Mouse (Mus musculus) stomach, embryonic 14.5 days (tissue): Measurements from ENCODE around the gene Kank2. TPM values are rescaled to one million over a fixed set of nuclear protein-coding genes. Genes with fewer than 3 reads are reported as not detected.

Experiments
- ATAC-seq: fragments of 200-750 bp; cut with Nextera tagmentation; 2 replicates; pipeline ENCODE4 v1.8.0; 2017; ENCODE audit warnings: low read depth, moderate TSS enrichment; ENCODE audit not compliant: insufficient number of reproducible peaks, insufficient read depth, low FRiP score
- H3K27ac ChIP-seq: fragments of 300-500 bp; sonication (generic); 2 replicates; pipeline ENCODE4 v1.5.1; 2014; ENCODE audit warnings: mild to moderate bottlenecking, low read length, moderate library complexity, mixed read lengths
- H3K27me3 ChIP-seq: fragments of 300-500 bp; sonication (generic); 2 replicates; pipeline ENCODE4 v1.6.1; 2014; ENCODE audit warnings: low read length, control low read depth, mixed read lengths; ENCODE audit not compliant: control insufficient read depth, insufficient read depth
- H3K36me3 ChIP-seq: fragments of 300-500 bp; sonication (generic); 2 replicates; pipeline ENCODE4 v1.6.1; 2014; ENCODE audit warnings: mild to moderate bottlenecking, control low read depth, low read length, moderate library complexity, mixed read lengths; ENCODE audit not compliant: control insufficient read depth, insufficient read depth
- H3K4me1 ChIP-seq: fragments of 300-500 bp; sonication (generic); 2 replicates; pipeline ENCODE4 v1.6.1; 2014; ENCODE audit warnings: low read length, control low read depth, mixed read lengths; ENCODE audit not compliant: control insufficient read depth, insufficient read depth
- H3K4me2 ChIP-seq: fragments of 300-500 bp; sonication (generic); replicated peaks from 2 replicates; pipeline ENCODE4 v1.6.1; 2014; ENCODE audit warnings: low read depth, low read length, control low read depth
- H3K4me3 ChIP-seq: fragments of 300-500 bp; sonication (generic); 2 replicates; pipeline ENCODE4 v1.5.1; 2014; ENCODE audit warnings: low read depth, low read length, control low read depth
- H3K9ac ChIP-seq: fragments of 300-500 bp; sonication (generic); replicated peaks from 2 replicates; pipeline ENCODE4 v1.6.1; 2014; ENCODE audit warnings: low read depth, mild to moderate bottlenecking, control low read depth, low read length, moderate library complexity, mixed read lengths
- H3K9me3 ChIP-seq: fragments of 300-500 bp; sonication (generic); 2 replicates; pipeline ENCODE4 v1.6.1; 2016; ENCODE audit warnings: low read depth, low read length, control low read depth; ENCODE audit not compliant: control insufficient read depth
- WGBS: fragments of 180-500 bp; shearing (Covaris S2); extraction: QIAGEN DNeasy Blood & Tissue Kit; methylation state at CpG from one replicate; pipeline ENCODE4 v1.1.7; 2014; 5-methylcytosine and 5-hydroxymethylcytosine counted together
- polyA plus RNA-seq: library from polyadenylated mRNA; unstranded; fragments of >200 nt; fragmentation: Nextera tagmentation; extraction: Ambion mirVana; gene quantifications from 2 replicates; pipeline ENCODE4 v1.2.1, GENCODE M21; 2014

Gene Kank2
- polyA plus RNA-seq = 10.3 and 10.4 TPM in 2 replicates

DNA sequence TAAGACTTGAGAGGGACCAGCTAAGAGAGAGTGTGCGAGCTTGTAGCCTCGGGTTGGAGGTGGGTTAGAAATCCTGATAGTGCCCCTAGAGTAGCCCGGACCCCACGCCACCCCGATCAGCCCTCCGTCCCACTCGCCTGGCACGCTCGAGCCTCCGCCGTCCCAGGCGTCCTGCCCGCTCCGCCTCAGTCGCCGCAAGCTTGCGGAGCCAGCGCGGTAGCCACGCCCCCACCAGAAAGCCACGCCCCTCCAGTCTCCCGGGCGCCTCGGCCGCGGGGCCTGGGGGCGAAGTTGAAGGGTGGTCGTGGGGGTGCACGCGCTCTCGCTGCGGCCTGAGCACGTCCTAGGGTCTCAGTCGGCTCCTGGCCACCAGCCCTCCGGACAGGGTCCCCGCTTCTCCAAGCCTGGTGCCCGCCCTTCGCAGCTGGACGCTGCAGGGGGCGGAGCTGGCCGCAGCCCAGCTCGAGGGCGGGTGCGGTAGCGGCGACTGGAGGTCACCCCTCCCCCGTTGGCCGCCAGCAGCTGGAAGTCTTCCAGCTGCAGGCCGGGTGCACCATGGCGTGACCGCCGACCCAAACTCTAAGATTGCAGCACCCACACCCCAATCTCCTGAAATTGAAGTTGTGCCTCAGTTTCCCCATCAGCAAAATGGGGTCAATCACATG lies at the start of gene Kank2:
Gene Kank2 (minus strand): TSS at position 400 of the 665 bp plus-strand sequence.
- H3K4me2 ChIP-seq = peak within 1 kb of the TSS; percentile 57
- peak within 1 kb of the TSS; percentile 58 for H3K4me3 ChIP-seq
- H3K27me3 ChIP-seq = no peaks in the 10 kb centered on the region
- peaks cover 25% of the 10 kb centered on the region for H3K4me1 ChIP-seq
- WGBS = under 1% methylated on average over 52 of the region's 52 CpGs
- peak; percentile 82 for ATAC-seq
- peak within 1 kb of the TSS; percentile 91 for H3K27ac ChIP-seq
- peak within 1 kb of the TSS; percentile 68 for H3K9ac ChIP-seq
- H3K36me3 ChIP-seq = peaks cover 36% of the 10 kb centered on the region
- no peaks in the 10 kb centered on the region for H3K9me3 ChIP-seq

DNA sequence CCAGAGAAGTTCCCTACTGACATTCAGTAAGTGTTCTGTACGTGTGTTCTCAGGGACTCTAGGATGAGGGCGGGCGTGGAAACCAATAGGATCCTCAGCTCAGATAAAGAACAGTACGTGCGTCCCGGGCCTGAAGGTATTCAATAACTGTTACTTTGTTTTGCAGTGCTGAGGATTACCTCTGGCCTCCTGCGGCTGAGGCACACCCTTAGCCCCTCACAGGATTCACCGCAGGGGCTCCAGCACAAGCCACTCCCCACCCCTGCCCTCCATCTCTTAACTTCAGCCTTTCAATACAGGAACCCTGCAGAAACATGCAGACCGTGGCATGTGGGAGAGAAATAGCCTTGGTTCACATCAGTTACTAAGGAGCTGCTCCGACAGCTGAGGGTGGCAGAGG lies 49.4 kb upstream of the Kank2 start:
- Histone ChIP-seq H3K4me1 (peaks cover 37% of the 10 kb centered on the region; the same call in 1 of the 2 replicates), H3K27me3 (no peaks in the 10 kb centered on the region), H3K9ac (no peak overlapping the region), H3K4me2 (no peak overlapping the region), H3K27ac (peak overlapping the region; percentile 94; the same call in 1 of the 2 replicates), H3K9me3 (no peaks in the 10 kb centered on the region), H3K36me3 (peaks cover 12% of the 10 kb centered on the region; the same call in 1 of the 2 replicates), H3K4me3 (no peak overlapping the region)
- 23% methylated on average over 10 of the region's 10 CpGs for WGBS
- ATAC-seq = no peak

DNA sequence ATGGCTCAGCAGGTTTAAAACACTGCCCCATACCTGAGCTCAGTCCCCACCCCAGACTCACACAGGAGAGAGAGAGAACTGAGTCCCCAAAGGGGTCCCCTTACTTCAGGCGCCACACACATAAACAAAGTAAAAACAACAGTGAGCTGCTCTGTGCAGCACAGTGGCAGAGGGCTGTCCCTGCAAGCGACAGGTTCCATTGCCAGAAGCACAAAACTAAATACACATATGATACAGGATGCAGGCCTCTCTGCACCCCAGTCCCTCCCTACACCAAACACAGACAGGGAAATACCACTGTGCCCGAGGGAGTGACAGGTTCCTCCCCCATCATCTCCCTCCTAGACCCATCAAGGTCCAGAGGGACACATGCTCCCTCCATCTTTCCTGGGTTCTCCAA lies 48.9 kb upstream of the Kank2 start:
- Histone ChIP-seq H3K27me3 (no peaks in the 10 kb centered on the region), H3K9me3 (no peaks in the 10 kb centered on the region), H3K9ac (no peak overlapping the region), H3K4me3 (peak overlapping the region; percentile 24; the same call in 1 of the 2 replicates), H3K4me1 (peaks cover 39% of the 10 kb centered on the region; the same call in 1 of the 2 replicates), H3K36me3 (peaks cover 14% of the 10 kb centered on the region; the same call in 1 of the 2 replicates), H3K4me2 (peak overlapping the region; percentile 54), H3K27ac (peak overlapping the region; percentile 94)
- no peak for ATAC-seq
- WGBS = 18% methylated on average over 3 of the region's 3 CpGs

DNA sequence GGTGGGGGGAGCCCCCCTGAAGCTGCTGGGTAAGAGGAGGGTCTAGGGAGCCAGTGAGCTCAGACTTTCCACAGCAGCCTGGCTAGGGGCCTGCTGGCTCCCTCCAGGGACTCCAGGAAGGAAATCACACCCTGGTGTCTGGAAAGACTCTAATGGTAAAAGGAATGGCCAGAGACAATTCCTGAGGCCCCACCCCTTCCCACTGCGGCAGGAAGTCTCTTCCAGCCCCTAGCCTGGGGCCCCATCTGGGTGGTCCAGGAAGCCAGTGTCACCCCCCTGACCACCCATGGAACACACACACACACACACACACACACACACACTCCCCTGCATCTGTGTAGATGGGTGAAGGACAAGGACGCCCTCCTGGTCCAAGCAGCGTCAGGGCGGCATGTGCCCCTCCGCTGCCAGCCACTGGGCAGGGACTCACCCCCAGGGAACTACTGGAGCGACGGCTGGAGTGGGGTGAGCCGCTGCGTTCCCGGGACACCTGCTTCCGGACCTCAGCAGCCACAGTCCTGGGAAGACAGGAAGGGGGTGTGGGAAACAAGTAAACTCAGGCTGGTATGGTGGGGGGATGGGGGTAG lies 48.3 kb upstream of the Kank2 start:
- no peaks in the 10 kb centered on the region for H3K9me3 ChIP-seq
- peak overlapping the region; percentile 38 for H3K9ac ChIP-seq
- peak overlapping the region; percentile 24; the same call in 1 of the 2 replicates for H3K4me3 ChIP-seq
- peak overlapping the region; percentile 54 for H3K4me2 ChIP-seq
- ATAC-seq = peak; percentile 74
- no peaks in the 10 kb centered on the region for H3K27me3 ChIP-seq
- H3K36me3 ChIP-seq = peaks cover 17% of the 10 kb centered on the region; the same call in 1 of the 2 replicates
- H3K4me1 ChIP-seq = peaks cover 41% of the 10 kb centered on the region; the same call in 1 of the 2 replicates
- peak overlapping the region; percentile 94 for H3K27ac ChIP-seq
- 9% methylated on average over 11 of the region's 11 CpGs for WGBS

DNA sequence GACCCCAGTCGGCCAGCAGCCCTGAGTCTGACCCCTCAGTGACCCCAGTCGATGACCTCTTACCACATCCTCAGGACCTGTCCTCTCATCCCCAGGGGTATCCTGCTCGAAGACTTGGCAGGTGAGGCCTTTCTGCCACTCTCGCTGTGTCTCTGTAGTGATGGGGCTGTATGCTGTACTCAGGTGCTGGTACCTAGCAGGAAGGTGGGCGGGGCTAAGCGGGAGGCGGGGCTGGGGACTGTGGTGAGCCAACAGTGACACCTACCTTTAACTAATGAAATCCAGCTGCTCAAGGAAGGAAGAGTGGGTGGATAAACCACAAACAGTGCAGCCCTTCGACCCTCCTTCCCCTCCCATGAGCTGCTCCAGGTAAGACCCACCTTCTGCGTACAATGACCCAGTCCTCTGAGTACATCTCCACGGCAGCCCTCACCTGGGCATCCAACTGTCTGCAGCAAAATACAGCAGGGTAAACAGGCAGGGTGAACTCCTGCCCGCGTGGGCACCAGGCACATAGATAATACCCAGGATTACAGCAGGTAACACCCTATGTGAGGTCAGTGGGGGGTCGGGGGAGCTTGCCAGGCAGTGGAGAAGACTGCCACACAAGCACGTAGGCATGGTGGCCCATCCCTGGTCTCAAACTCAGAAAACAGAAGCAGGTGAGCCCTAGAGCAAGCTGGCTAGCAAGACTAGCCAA lies 47.0 kb upstream of the Kank2 start:
- Histone ChIP-seq H3K4me1 (peaks cover 37% of the 10 kb centered on the region; the same call in 1 of the 2 replicates), H3K9ac (no peak overlapping the region), H3K9me3 (no peaks in the 10 kb centered on the region), H3K36me3 (peaks cover 20% of the 10 kb centered on the region; the same call in 1 of the 2 replicates), H3K27ac (no peak overlapping the region), H3K4me3 (no peak overlapping the region), H3K4me2 (no peak overlapping the region), H3K27me3 (no peaks in the 10 kb centered on the region)
- WGBS = 40% methylated on average over 14 of the region's 14 CpGs
- no peak for ATAC-seq

DNA sequence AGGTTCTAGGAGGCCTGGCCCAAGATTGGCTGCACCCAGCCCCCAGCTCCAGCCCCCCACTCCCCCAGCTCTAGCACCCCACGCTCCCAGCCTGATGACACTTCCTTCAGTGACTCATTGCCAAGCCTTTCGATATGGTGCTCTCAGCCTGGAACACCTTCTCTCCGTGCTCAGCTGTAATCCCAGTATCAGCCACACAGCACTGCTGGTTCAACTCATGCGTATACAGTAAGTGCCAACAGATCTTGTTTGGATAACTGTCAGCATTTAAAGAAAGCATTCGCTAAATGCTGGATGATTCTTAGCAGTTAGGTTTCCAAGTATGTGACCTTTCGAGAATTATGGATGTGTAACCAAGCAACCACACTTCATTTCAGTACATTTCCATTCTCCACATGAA lies 44.5 kb upstream of the Kank2 start:
- H3K4me2 ChIP-seq = no peak overlapping the region
- no peak overlapping the region for H3K4me3 ChIP-seq
- H3K9ac ChIP-seq = no peak overlapping the region
- peaks cover 35% of the 10 kb centered on the region for H3K36me3 ChIP-seq
- 43% methylated on average over 6 of the region's 6 CpGs for WGBS
- H3K4me1 ChIP-seq = peaks cover 29% of the 10 kb centered on the region; the same call in 1 of the 2 replicates
- H3K9me3 ChIP-seq = no peaks in the 10 kb centered on the region
- H3K27ac ChIP-seq = peak overlapping the region; percentile 58; the same call in 1 of the 2 replicates
- ATAC-seq = no peak
- H3K27me3 ChIP-seq = no peaks in the 10 kb centered on the region

DNA sequence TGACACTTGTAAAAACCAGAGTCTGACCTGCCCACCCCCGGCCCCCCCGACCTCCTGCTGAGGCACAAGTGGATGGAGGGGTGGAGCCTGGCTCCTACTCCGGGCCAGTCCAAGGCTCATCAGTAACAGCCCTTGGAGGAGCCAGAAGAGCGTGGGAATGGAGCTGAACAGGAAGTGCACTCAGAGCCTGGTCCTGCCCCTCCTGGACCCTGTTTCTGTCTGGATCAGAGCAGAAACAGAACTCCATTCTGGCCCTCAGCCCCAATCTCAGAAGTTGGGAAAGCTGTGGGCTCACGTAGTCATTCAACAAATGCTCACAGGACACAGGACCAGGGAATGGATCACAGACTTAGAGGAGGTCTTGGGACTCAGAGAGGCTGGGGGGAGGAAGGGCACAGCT lies 43.8 kb upstream of the Kank2 start:
- no peak overlapping the region for H3K4me2 ChIP-seq
- H3K9ac ChIP-seq = no peak overlapping the region
- H3K9me3 ChIP-seq = no peaks in the 10 kb centered on the region
- H3K4me3 ChIP-seq = no peak overlapping the region
- peaks cover 22% of the 10 kb centered on the region; the same call in 1 of the 2 replicates for H3K4me1 ChIP-seq
- no peaks in the 10 kb centered on the region for H3K27me3 ChIP-seq
- H3K27ac ChIP-seq = peak overlapping the region; percentile 58; the same call in 1 of the 2 replicates
- peaks cover 40% of the 10 kb centered on the region for H3K36me3 ChIP-seq
- WGBS = 45% methylated on average over 5 of the region's 5 CpGs
- ATAC-seq = no peak

DNA sequence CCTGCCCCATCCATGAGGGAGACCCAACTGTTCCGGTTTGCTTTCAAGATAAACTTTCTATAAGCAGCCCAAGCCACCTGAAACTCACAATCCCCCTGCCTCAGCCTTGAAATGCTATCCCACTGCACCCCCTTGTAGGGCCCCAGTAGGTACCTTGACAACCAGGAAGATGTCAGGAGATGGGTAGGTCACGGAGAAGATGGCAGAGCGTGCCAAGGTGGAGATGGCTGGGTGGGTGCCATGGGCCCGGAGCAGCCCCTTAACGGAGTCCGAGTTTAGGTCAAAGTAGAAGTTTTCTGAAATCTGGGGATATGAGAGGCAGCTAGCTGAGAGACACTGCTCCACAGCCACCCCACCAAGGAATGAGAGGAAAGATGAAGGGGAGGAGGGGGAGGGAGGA lies 42.8 kb upstream of the Kank2 start:
- no peaks in the 10 kb centered on the region for H3K27me3 ChIP-seq
- H3K9me3 ChIP-seq = no peaks in the 10 kb centered on the region
- H3K36me3 ChIP-seq = peaks cover 49% of the 10 kb centered on the region
- no peak overlapping the region for H3K4me3 ChIP-seq
- no peak overlapping the region for H3K9ac ChIP-seq
- H3K4me2 ChIP-seq = no peak overlapping the region
- H3K4me1 ChIP-seq = peaks cover 12% of the 10 kb centered on the region; the same call in 1 of the 2 replicates
- H3K27ac ChIP-seq = no peak overlapping the region
- no peak for ATAC-seq
- 95% methylated on average over 6 of the region's 6 CpGs for WGBS
